Mouse (Mus musculus) testis, adult 2 months (tissue): ENCODE measurements at regions not wholly inside any gene's neighbourhood (a gene's known extent, or its start where the extent isn't known, plus 50 kb on each side); places are given as distances from the start of the nearest gene placed in this dataset.

Experiments used
- CTCF ChIP-seq: fragments of 200-500 bp; IDR thresholded peaks from 2 replicates; pipeline ENCODE4 v1.5.1; 2012; ENCODE audit warnings: low read depth, mild to moderate bottlenecking, inconsistent platforms, low read length, moderate library complexity; ENCODE audit not compliant: control insufficient read depth, insufficient read depth, insufficient replicate concordance
- POLR2A ChIP-seq: fragments of 200-500 bp; IDR thresholded peaks from 2 replicates; pipeline ENCODE4 v1.6.1; 2012; ENCODE audit warnings: low read depth, mild to moderate bottlenecking, inconsistent platforms, low read length, moderate library complexity; ENCODE audit not compliant: control insufficient read depth

- TF ChIP-seq POLR2A (no peak), CTCF (no peak)
Observed at GRCm38 (mm10) chr12:25245661-25246060, 148.7 kb upstream of the Id2 start.
